Mouse (Mus musculus): ENCODE measurements around the gene Igflr1. TPM values are rescaled to one million over a fixed set of nuclear protein-coding genes. Genes with fewer than 3 reads are reported as not detected.

Igflr1 gene
- total RNA-seq, 2 experiments from 2014 or later = 2.0 to 3.2 TPM

- peak; percentile 60 to 77 for DNase-seq
Observed at GRCm38 (mm10) chr7:30613529-30614112, 48.4 kb downstream of the Igflr1 start.

DNA sequence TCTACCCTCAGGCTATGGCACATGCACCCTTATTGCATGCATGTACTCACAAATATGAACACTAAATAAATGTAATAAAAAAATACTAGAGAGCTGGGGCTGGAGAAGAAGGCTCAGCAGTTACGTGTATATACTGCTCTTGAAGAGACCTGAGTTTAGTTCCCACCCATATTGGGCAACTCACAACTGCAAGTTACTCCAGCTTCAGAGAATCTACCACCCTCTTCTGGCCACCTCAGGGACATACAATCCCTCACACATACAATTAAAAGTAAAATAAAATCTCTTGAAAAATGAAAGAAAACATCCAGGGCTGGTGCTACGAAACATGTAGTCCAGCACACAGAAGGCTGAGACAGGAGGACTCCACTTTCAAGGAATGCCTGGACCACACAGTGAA, 49.2 kb downstream of the Igflr1 start:
- no peak for DNase-seq

DNA sequence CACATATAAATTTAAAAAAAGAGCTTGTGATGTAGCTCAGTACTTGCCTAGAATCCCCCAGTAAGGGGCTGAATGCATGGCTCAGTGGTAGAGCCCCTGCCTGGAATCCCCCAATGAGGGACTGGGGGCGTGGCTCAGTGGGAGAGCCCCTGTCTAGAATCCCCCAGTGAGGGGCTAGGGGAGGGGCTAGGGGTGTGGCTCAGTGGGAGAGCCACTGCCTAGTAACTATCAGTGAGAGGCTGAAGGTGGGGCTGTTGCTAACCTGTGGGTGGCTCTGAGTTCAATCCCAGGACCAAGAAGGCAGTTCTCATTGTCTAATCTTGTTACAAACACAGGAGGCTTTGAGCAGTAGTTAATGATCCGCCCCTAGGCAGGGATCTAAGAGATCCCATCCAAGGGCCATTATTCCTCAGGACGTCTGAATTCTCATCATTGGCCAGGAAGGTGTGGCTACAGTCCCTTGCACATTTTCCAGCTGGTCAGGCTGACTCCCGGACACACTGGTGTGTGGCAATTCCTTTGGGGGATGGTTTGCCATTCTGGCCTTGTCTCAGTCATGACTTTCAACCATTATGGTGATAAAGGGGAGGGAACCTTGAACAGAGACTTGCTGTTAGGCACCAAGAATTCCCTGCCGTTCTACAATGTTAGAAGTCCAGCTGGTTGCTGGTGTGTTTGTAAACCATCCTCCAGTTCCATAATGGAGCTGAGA, 50.0 kb downstream of the Igflr1 start:
- peak; percentile 49 to 69 for DNase-seq

Small RNA genes within 50 kb of the gene (microRNA-seq; reads per million reads assigned to microRNA genes)
- gene Gm38670 (1.00 reads per million), gene Mir3569 (not detected)

Other genes with a start within 250 kb of the Igflr1 start
- 1 to 10 TPM in 1 of 2 experiments, under 1 TPM in 1; 0.93 to 1.3 TPM for gene E130208F15Rik, start 243.7 kb upstream of the Igflr1 start, total RNA-seq (2021)
- gene Sdhaf1, start 241.5 kb upstream of the Igflr1 start, total RNA-seq (2021) = 10 to 100 TPM; 13.2 to 16.0 TPM
- gene Lrfn3, start 202.7 kb upstream of the Igflr1 start, total RNA-seq (2021) = 10 to 100 TPM in 1 of 2 experiments, 1 to 10 TPM in 1; 7.4 to 14.7 TPM
- 10 to 100 TPM; 22.5 to 35.7 TPM for gene Tyrobp, start 151.7 kb upstream of the Igflr1 start, total RNA-seq (2021)
- 1 to 10 TPM; 1.8 to 2.0 TPM for gene Hcst, start 145.6 kb upstream of the Igflr1 start, total RNA-seq (2021)
- gene Nfkbid, start 143.7 kb upstream of the Igflr1 start, total RNA-seq (2021) = 1 to 10 TPM in 1 of 2 experiments, under 1 TPM in 1; 0.89 to 1.0 TPM
- 10 to 100 TPM; 23.5 to 28.6 TPM for gene Aplp1, start 119.9 kb upstream of the Igflr1 start, total RNA-seq (2021)
- gene Kirrel2, start 107.7 kb upstream of the Igflr1 start, total RNA-seq (2021) = not detected
- not detected for gene Nphs1, start 107.1 kb upstream of the Igflr1 start, total RNA-seq (2021)
- gene Prodh2, start 71.8 kb upstream of the Igflr1 start, total RNA-seq (2021) = under 1 TPM in 1 of 2 experiments, not detected in 1; 0.53 TPM
- gene Arhgap33, start 30.4 kb upstream of the Igflr1 start, total RNA-seq (2021) = 1 to 10 TPM; 2.5 to 2.9 TPM
- gene Hspb6, start 13.2 kb upstream of the Igflr1 start, total RNA-seq (2021) = 10 to 100 TPM; 27.1 to 28.3 TPM
- gene Proser3, start 13.1 kb upstream of the Igflr1 start, total RNA-seq (2021) = 1 to 10 TPM; 7.8 to 8.5 TPM
- 10 to 100 TPM; 46.2 to 55.4 TPM for gene Lin37, start 5.6 kb upstream of the Igflr1 start, total RNA-seq (2021)
- gene U2af1l4, start 2.1 kb upstream of the Igflr1 start, total RNA-seq (2021) = 10 to 100 TPM; 68.8 to 70.8 TPM
- gene Gm49396, start 2.1 kb upstream of the Igflr1 start, total RNA-seq (2021) = 1 to 10 TPM; 3.5 to 6.7 TPM
- 100 to 1,000 TPM; 141 to 163 TPM for gene Psenen, start 1.8 kb upstream of the Igflr1 start, total RNA-seq (2021)
- 10 to 100 TPM; 38.5 to 44.5 TPM for gene Kmt2b, start 23.3 kb downstream of the Igflr1 start, total RNA-seq (2021)
- gene Zbtb32, start 33.5 kb downstream of the Igflr1 start, total RNA-seq (2021) = under 1 TPM in 1 of 2 experiments, not detected in 1; 0.72 TPM
- gene Upk1a, start 47.4 kb downstream of the Igflr1 start, total RNA-seq (2021) = under 1 TPM in 1 of 2 experiments, not detected in 1; 0.43 TPM
- gene Cox6b1, start 60.7 kb downstream of the Igflr1 start, total RNA-seq (2021) = 1,000 to 10,000 TPM; 1,179 to 1,185 TPM
- not detected for gene Etv2, start 70.4 kb downstream of the Igflr1 start, total RNA-seq (2021)
- gene Rbm42, start 84.9 kb downstream of the Igflr1 start, total RNA-seq (2021) = 10 to 100 TPM; 83.0 to 88.1 TPM
- 10 to 100 TPM; 10.1 to 10.5 TPM for gene Haus5, start 99.6 kb downstream of the Igflr1 start, total RNA-seq (2021)
- not detected for gene Pmis2, start 106.2 kb downstream of the Igflr1 start, total RNA-seq (2021)
- gene 2200002J24Rik, start 133.5 kb downstream of the Igflr1 start, total RNA-seq (2021) = 1 to 10 TPM; 4.8 to 6.3 TPM
- 1 to 10 TPM; 3.1 to 5.9 TPM for gene Atp4a, start 146.8 kb downstream of the Igflr1 start, total RNA-seq (2021)
- 100 to 1,000 TPM; 229 to 231 TPM for gene Tmem147, start 164.1 kb downstream of the Igflr1 start, total RNA-seq (2021)
- gene Gapdhs, start 178.3 kb downstream of the Igflr1 start, total RNA-seq (2021) = under 1 TPM in 1 of 2 experiments, not detected in 1; 0.26 TPM
- 100 to 1,000 TPM; 326 to 370 TPM for gene Sbsn, start 186.0 kb downstream of the Igflr1 start, total RNA-seq (2021)
- 1 to 10 TPM; 2.4 to 2.5 TPM for gene Dmkn, start 198.3 kb downstream of the Igflr1 start, total RNA-seq (2021)
- gene Krtdap, start 222.5 kb downstream of the Igflr1 start, total RNA-seq (2021) = 1 to 10 TPM in 1 of 2 experiments, not detected in 1; 2.8 TPM